Mouse (Mus musculus): ENCODE data around the gene Kcnh2.
"Not testable (repeated sequence)": the region's sequence is repeated elsewhere in the genome, so short reads cannot be mapped to it uniquely, and the experiment has no call there.

The Kcnh2 gene

DNA sequence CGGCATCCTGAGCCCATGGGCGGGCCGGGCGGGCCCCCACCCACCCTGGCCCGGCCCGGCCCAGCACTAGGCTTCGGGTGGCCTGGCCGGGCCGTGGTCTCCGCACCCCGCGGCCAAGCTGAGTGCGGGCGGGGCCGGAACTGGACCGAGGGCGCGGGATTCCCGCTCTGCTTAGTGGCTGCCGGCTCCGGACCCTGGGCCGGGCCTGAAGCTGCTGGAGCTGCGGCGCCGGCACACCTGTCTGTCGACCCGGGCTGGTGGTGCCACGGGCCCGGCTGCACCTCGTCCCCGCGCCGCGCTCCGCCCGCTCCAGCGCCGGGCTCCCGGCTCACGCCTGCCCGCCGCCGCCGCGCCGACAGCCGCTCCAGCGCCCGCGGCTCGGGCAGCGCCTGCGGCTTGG, at the start of gene Kcnh2:
Kcnh2 (minus strand) TSS at position 327 of the 400 bp plus-strand sequence.
- DNase-seq (ENCODE audit: low spot score in 2 of 2), result no peak

GRCm38 (mm10) chr5:24400362-24400761, 49.0 kb upstream of the Kcnh2 start:
- DNase-seq (ENCODE audit: low spot score in 2 of 2), result no peak

DNA sequence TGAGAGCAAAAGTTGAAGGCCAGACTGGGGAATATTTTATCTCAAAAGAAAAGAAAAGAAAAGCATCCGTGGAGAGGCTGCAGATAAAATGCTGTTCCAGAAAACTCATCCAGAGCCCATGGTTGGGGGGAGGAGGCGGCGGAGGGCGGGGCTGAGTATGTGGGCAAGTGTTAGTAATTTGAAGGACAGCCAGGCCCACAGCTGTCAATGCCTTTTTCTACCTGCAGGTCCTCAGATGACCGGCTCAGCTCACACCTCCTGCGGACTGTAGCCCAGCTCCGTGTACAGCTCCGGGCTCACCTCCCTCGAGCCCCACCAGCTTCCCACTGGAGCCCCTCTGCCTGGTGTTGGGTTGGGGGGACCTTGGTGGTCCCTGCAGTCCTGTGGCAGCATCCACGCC, 48.3 kb upstream of the Kcnh2 start:
- DNase-seq (ENCODE audit: low spot score in 2 of 2), result no peak

GRCm38 (mm10) chr5:24396254-24396653, 44.9 kb upstream of the Kcnh2 start:
- not testable (repeated sequence) for DNase-seq (ENCODE audit: low spot score in 2 of 2)

GRCm38 (mm10) chr5:24394165-24394894, 42.9 kb upstream of the Kcnh2 start:
- peak; percentile 76 to 83 for DNase-seq (ENCODE audit: low spot score in 2 of 2)

DNA sequence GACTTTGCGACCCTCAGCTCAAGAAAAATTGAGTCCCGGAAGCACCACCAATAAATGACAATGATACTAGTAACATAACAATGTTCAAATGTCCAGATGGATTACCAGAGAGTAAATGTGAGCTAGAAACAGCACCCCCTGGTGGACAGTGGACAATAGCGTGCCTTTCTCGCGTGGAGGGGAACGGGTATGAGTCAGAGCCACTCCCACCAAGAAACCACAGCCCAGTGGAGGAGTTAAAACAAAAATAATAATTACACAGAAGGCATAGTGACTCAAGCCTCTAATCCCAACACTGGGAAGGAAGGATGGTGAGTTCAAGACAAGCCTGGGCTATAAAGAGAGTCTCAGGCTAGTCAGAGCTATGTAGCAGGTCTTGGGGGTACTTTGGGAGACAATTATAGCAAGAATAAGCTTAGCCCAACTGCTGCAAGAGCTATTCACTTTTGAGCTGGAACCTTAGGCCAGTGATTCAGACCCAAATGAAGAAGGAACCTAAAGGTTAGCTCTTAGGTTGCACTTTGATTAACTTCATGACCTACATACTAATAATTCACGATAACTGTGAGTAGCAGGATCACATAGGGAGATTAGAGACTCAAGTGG, 42.1 kb upstream of the Kcnh2 start, which contains the start of gene Abcb8:
Abcb8 (plus strand) TSS at position 272 of the 606 bp plus-strand sequence.
- peak; percentile 55 to 83 for DNase-seq (ENCODE audit: low spot score in 2 of 2)

GRCm38 (mm10) chr5:24392724-24393123, 41.3 kb upstream of the Kcnh2 start:
- DNase-seq (ENCODE audit: low spot score in 2 of 2), result no peak

DNA sequence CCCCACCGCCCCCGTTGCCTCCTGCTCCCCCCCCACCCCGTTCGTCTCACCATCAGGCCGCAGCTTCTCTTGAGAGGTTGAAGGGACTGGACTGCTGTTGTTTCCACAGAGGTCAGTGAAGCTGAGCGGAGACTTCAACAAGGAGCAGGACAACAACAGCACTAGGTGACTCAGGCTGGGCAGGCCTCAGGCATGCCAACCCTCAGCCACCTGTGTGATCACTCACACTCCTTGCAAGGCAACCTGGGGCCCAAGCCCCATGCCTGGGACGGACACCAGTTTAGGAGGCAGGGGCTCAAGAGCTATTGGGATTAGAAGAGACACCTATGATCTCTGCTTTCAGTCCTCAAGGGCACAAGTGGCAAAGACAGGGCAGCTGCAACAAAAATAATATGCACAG, 40.5 kb upstream of the Kcnh2 start, which contains the start of gene Atg9b:
Atg9b (minus strand) TSS at position 280 of the 400 bp plus-strand sequence.
- no peak for DNase-seq (ENCODE audit: low spot score in 2 of 2)

DNA sequence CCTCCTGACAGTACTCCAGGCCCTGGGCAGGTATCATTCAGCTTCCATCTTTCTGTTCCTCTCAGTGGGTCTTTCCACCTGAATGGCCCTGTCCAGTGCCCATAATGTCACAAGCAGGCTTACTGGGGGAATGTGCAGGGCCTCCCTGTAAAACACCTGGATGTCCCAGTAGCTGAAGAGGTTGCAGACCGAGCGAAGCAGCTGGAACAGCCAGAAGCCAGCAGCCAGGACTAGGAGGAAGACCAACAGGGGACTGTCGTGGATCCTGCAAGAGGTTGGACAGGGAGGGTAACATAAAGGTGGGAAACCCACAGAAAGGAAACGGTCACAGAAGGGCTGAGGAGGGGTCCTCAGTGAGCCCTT, 38.2 kb upstream of the Kcnh2 start:
- DNase-seq (ENCODE audit: low spot score in 2 of 2), result no peak

DNA sequence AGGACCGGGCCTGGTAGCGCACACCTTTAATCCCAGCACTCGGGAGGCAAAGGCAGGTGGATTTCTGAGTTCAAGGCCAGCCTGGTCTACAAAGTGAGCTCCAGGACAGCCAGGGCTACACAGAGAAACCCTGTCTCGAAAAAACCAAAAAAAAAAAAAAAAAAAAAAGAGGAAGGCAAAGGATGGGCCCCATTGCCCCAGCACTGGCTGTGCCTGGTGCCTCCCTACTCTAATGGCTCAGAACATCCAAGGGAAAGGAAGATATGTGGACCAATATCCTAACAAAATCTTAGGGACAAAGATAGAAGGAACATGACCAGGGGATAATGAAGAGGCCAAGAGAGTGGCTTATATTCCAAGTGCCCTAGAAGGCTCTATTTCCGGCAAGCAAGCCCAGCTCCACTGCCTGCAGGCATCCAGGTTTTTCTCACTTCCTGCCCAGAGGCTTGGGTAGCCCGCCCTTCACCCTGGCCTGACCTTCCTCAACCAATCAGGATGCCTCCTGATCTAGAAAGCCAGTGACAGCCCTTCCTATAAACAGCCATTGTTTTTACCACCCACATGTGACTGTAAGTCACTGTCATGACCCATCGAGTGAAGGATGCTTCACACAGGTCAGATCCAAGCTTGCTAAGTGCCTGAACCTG, 37.7 kb upstream of the Kcnh2 start:
- no peak for DNase-seq (ENCODE audit: low spot score in 2 of 2)

GRCm38 (mm10) chr5:24388246-24388915, 37.0 kb upstream of the Kcnh2 start:
- DNase-seq (ENCODE audit: low spot score in 2 of 2), result no peak

DNA sequence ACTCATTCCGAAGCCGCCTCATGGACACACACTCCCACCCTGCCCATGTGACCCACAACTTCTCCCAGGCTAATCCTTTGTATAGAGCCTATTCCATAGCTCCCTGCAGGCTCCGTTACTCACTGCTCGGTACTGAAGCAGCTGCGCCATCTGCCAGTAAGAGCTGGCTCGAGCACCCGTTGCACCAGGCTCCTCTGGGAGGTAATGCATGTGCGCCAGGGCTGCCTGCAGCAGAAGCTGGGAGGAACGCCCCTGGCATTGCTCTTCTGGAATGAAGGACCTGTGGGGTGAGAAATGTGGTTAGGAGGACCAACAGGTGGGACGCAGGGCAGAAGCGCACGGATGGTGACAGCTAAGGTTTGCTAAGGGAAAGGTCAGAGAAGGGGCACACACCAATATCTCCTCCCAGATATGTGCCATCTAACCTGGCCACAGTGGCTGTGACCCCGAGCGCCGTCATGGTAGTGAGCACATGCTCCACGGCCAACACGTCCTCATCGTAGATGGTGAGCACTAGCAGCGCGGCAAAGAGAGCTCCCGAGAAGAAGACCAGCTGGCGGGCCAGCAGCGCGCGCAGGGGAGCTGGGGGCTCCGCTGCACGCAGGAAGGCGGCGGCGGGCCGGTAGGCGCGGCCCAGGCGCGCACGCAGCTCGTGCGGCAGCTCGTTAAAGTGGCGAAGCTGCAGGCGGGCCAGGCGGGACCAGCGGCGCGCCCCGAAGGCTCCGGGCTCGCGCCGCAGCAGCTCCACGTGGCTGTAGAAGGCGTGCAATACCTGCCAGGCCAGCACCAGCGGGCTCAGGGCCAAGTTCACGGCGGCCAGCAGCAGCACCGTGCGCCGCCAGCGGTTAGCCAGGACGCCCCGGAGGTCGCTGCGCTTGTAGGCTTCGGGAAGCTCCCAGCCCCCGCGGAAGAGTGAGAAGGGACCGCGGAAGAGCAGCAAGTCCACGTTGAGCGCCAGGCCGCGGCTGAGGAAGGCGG, 36.1 kb upstream of the Kcnh2 start:
- DNase-seq (ENCODE audit: low spot score in 2 of 2), result no peak

DNA sequence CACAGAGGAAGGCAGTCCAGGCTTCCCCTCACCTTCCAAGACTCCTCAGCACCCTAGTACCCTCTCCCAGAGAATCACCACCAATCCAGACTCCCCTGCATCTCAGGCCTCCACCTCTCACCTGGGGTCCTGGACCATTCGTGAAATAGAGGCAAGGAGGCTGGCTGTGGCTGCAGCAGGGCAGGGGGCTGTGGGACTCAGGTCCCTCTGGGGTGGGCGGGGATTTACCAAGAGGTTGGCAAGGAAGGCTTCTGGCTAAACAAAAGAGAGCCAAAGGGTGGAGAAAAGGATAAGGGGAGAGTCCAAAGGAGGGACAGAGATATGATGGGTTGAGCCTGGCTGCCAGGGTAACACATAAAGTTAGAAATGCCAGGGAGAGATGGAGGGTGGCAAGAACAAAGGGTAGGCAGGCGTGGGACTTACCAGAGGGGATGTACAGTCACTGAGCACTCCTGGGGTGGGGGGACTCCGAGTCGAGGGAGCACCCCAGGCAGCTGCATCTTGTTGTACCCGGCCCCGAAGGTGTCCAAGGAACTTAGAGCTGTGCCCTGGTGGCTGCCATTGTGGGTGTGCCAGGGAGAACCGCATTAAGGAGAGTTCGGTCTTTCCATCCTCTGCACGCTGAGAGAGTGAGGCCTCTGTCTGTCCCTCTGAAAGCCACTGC, 34.6 kb upstream of the Kcnh2 start:
- no peak for DNase-seq (ENCODE audit: low spot score in 2 of 2)

DNA sequence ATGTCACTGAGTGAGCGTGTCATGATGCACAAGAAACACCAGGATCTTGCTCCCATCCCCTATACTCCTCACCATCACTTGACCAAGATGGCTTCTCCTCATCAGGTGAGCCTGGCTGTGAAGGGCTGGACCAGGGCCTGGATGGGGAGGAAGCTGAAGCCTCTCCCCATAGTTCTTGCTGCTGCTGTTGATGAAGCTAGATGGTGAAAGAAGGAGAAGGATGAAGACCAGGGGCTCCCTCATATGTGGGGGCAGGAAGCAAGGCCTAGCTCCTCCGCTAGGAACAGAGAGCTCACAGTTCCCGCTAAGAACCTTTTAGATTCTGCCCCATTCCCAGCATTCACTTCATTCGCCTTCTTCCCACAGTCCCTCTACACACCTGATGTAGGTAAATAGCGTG, 34.0 kb upstream of the Kcnh2 start:
- DNase-seq (ENCODE audit: low spot score in 2 of 2), result no peak

GRCm38 (mm10) chr5:24384407-24384806, 33.0 kb upstream of the Kcnh2 start:
- no peak for DNase-seq (ENCODE audit: low spot score in 2 of 2)

DNA sequence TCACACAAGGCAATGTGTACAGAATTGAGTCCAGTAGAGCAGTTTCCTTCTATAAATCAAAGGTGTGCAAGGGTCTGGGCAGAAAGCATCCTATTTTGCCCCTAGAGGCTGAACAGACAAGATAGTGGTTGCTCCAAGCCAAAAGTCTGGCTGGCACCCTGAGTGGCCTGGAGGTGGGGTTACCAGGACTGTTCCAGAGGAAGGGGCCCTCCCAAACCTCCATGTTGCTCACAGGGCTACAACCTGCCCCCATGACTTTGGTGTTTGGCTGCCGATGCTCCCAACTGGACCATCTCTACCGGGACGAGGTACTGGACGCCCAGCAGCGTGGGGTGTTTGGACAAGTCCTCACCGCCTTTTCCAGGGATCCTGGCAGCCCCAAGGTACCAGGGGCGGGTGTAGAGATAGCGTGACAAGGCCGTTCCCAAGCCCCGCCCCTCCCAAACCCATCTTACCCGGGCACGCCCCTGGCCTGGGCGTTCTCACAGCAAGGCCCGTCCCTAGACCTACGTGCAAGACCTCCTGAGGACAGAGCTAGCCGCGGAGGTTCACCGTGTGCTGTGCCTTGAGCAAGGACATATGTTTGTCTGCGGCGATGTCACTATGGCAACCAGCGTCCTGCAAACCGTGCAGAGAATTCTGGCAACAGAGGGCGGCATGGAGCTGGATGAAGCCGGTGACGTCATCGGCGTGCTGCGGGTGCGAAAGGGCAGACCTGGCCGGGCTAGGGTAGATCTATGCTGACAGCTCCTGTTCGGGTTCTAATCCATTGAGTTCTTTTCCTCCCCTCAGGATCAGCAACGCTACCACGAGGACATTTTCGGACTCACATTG, 31.8 kb upstream of the Kcnh2 start:
- DNase-seq (ENCODE audit: low spot score in 2 of 2), result peak; percentile 61 to 80

- no peak for DNase-seq (ENCODE audit: low spot score in 2 of 2)
These were observed 30.6 kb upstream of the Kcnh2 start for GRCm38 (mm10) chr5:24381988-24382387.

DNA sequence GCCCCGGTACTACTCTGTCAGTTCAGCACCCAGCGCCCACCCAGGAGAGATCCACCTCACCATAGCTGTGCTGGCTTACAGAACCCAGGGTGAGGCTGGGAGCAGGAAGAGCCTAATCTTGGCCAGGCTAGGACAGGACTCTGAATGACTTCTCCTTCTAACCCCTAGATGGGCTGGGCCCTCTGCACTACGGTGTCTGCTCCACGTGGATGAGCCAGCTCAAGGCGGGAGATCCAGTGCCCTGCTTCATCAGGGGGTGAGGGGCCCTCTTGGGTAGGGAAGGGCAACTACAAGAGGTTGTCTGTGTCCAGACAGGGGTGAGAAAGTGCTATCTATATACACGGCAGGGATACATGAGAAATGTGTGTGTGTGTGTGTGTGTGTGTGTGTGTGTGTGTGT, 30.1 kb upstream of the Kcnh2 start:
- DNase-seq (ENCODE audit: low spot score in 2 of 2), result no peak

GRCm38 (mm10) chr5:24380499-24380898, 29.1 kb upstream of the Kcnh2 start:
- DNase-seq (ENCODE audit: low spot score in 2 of 2), result no peak

DNA sequence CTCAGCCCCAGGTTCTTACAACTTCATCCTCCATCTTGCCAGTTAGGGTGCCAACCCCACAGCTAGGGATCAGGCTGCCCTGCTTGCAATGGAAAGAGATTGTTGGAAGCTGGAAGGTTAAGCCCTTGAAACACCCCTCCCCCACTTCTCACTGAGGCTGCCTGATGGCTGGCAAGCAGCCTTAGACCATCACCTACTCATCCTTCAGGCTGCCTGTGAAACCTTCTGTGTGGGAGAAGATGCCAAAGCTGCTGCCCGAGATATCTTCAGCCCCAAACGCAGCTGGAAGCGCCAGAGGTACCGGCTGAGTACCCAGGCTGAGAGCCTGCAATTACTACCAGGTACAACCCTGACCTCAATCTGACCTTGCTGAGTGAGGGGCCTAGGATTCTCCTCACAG, 28.1 kb upstream of the Kcnh2 start:
- no peak for DNase-seq (ENCODE audit: low spot score in 2 of 2)

All from spleen, postnatal 14 days (tissue).